In genomic region chr14:86834851-86835250, GRCm38 (mm10) we compare ENCODE assay signal across 20 mouse cellular contexts.
"Had no signal": no experiment of that assay in that cellular context is flagged by ENCODE, and none has a peak within 500 bp of the region (broad histone marks: within the 10 kb centered on the region; RNA-seq: fewer than 3 reads in every experiment).

No protein-coding gene starts in this region.

- H3K27me3 ChIP-seq: kidney, embryonic 15.5 days; liver, embryonic 13.5 days; midbrain, embryonic 12.5 days; midbrain, embryonic 15.5 days; neural tube, embryonic 13.5 days; stomach, embryonic 15.5 days had no signal

- DNase-seq: kidney, adult 11 months; kidney, adult 8-10 months; kidney, postnatal 10 days; kidney, postnatal 36 days; liver, embryonic 13.5 days; lung, adult 2 months; lung, postnatal 14 days; lung, postnatal 4 days; retina, postnatal 1 day; right cerebral cortex, postnatal 25 days; spleen, adult 18-20 months; thymus, postnatal 25 days had no signal

- H3K9ac ChIP-seq: kidney, embryonic 15.5 days; liver, embryonic 13.5 days; midbrain, embryonic 12.5 days; midbrain, embryonic 15.5 days; neural tube, embryonic 13.5 days; stomach, embryonic 15.5 days had no signal

- H3K4me3 ChIP-seq: kidney, embryonic 15.5 days; layer of hippocampus, adult 2 months; left cerebral cortex, adult 2 months; liver, embryonic 13.5 days; midbrain, embryonic 12.5 days; midbrain, embryonic 15.5 days; myocyte; neural tube, embryonic 13.5 days; stomach, embryonic 15.5 days had no signal

- H3K27ac ChIP-seq: kidney, embryonic 15.5 days; left cerebral cortex, adult 2 months; liver, embryonic 13.5 days; midbrain, embryonic 12.5 days; midbrain, embryonic 15.5 days; neural tube, embryonic 13.5 days; stomach, embryonic 15.5 days had no signal

- H3K9me3 ChIP-seq: kidney, embryonic 15.5 days; liver, embryonic 13.5 days; midbrain, embryonic 12.5 days; midbrain, embryonic 15.5 days; neural tube, embryonic 13.5 days; stomach, embryonic 15.5 days had no signal

- H3K4me2 ChIP-seq: kidney, embryonic 15.5 days; liver, embryonic 13.5 days; midbrain, embryonic 12.5 days; midbrain, embryonic 15.5 days; neural tube, embryonic 13.5 days; stomach, embryonic 15.5 days had no signal

- H3K36me3 ChIP-seq: kidney, embryonic 15.5 days; liver, embryonic 13.5 days; midbrain, embryonic 12.5 days; midbrain, embryonic 15.5 days; neural tube, embryonic 13.5 days; stomach, embryonic 15.5 days had no signal

- ATAC-seq: midbrain, embryonic 15.5 days had no signal

- H3K4me1 ChIP-seq: kidney, embryonic 15.5 days; liver, embryonic 13.5 days; midbrain, embryonic 12.5 days; midbrain, embryonic 15.5 days; neural tube, embryonic 13.5 days; stomach, embryonic 15.5 days had no signal
